Mouse (Mus musculus) lung, adult 2 months (tissue): ENCODE measurements around the gene Asb6.

Source experiments
- CTCF ChIP-seq: fragments of 200-500 bp; IDR thresholded peaks from 2 replicates; pipeline ENCODE4 v1.5.1; 2011; ENCODE audit warnings: mild to moderate bottlenecking, low read length, control low read depth; ENCODE audit not compliant: insufficient read depth
- POLR2A ChIP-seq: fragments of 200-500 bp; IDR thresholded peaks from 2 replicates; pipeline ENCODE4 v1.6.1; 2011; ENCODE audit warnings: low read depth, mild to moderate bottlenecking, control low read depth, low read length, borderline replicate concordance; ENCODE audit errors: extremely low read depth

- no peak for TF ChIP-seq CTCF
- no peak for TF ChIP-seq POLR2A
Measured at GRCm38 (mm10) chr2:30865426-30865825, 35.3 kb upstream of the Asb6 start.
